Mouse (Mus musculus) forebrain, embryonic 16.5 days (tissue): ENCODE measurements around the gene Prss50. TPM values are rescaled to one million over a fixed set of nuclear protein-coding genes. Genes with fewer than 3 reads are reported as not detected.
"Not testable (repeated sequence)": the region's sequence is repeated elsewhere in the genome, so short reads cannot be mapped to it uniquely, and the experiment has no call there.

Experiments used
- ATAC-seq: fragments of 200-750 bp; cut with Nextera tagmentation; 2 replicates; pipeline ENCODE4 v1.8.0; 2017; ENCODE audit warnings: mild to moderate bottlenecking, moderate library complexity
- H3K27ac ChIP-seq: fragments of 300-500 bp; sonication (generic); 2 replicates; pipeline ENCODE4 v1.5.1; 2014; ENCODE audit warnings: low read length, control low read depth
- H3K27me3 ChIP-seq: fragments of 300-500 bp; sonication (generic); replicated peaks from 2 replicates; pipeline ENCODE4 v1.6.1; 2014; ENCODE audit warnings: low read length; ENCODE audit not compliant: control insufficient read depth, insufficient read depth
- H3K36me3 ChIP-seq: fragments of 300-500 bp; sonication (generic); 2 replicates; pipeline ENCODE4 v1.6.1; 2014; ENCODE audit not compliant: control insufficient read depth, insufficient read depth
- H3K4me1 ChIP-seq: fragments of 300-500 bp; sonication (generic); replicated peaks from 2 replicates; pipeline ENCODE4 v1.6.1; 2014; ENCODE audit warnings: low read length; ENCODE audit not compliant: control insufficient read depth, insufficient read depth
- H3K4me2 ChIP-seq: fragments of 300-500 bp; sonication (generic); 2 replicates; pipeline ENCODE4 v1.6.1; 2014; ENCODE audit warnings: mild to moderate bottlenecking, low read length, control low read depth
- H3K4me3 ChIP-seq: fragments of 300-500 bp; sonication (generic); replicated peaks from 2 replicates; pipeline ENCODE4 v1.5.1; 2014; ENCODE audit warnings: mild to moderate bottlenecking, low read length, control low read depth
- H3K9ac ChIP-seq: fragments of 300-500 bp; sonication (generic); replicated peaks from 2 replicates; pipeline ENCODE4 v1.6.1; 2014; ENCODE audit warnings: low read depth, low read length, control low read depth
- H3K9me3 ChIP-seq: fragments of 300-500 bp; sonication (generic); 2 replicates; pipeline ENCODE4 v1.6.1; 2016; ENCODE audit warnings: low read length; ENCODE audit not compliant: control insufficient read depth
- WGBS: fragments of 180-500 bp; shearing (Covaris S2); extraction: QIAGEN DNeasy Blood & Tissue Kit; methylation state at CpG from one replicate; pipeline ENCODE4 v1.1.7; 2014; 5-methylcytosine and 5-hydroxymethylcytosine counted together
- polyA plus RNA-seq: library from polyadenylated mRNA; unstranded; fragments of >200 nt; fragmentation: Nextera tagmentation; extraction: Ambion mirVana; gene quantifications from 2 replicates; pipeline ENCODE4 v1.2.1, GENCODE M21; 2015

Gene Prss50
- 0.14 TPM in 1 of 2 replicates, not detected in the other for polyA plus RNA-seq

GRCm38 (mm10) chr9:110857781-110858472 lies at the start of gene Prss50:
TSS of gene Prss50 (plus strand) at chr9:110857967.
- ATAC-seq = no peak
- WGBS = 6% methylated on average over 48 of the region's 50 CpGs
- no peak within 1 kb of the TSS for H3K27ac ChIP-seq

DNA sequence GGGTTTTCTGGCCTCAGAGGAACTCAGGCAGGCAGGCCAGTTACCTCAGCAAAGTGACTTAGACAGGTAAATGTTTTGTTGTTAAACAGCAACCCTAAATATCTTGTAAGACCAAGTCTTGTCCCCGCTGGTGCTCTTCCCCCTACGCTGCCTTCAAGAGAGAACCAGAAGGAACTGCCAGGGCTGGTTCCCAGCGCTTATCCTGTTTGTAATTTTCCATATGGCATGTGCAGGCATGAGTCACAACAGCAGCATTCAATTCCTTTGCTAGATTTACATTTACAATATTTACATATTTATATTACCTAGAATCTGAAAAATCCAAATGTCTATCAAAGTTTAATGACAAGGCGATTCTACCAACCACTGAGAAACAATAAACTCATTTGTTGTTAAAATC lies 47.7 kb upstream of the Prss50 start:
- no peak for ATAC-seq
- Histone ChIP-seq H3K4me2 (no peak overlapping the region), H3K27me3 (no peaks in the 10 kb centered on the region), H3K27ac (no peak overlapping the region), H3K9me3 (no peaks in the 10 kb centered on the region), H3K9ac (no peak overlapping the region), H3K4me1 (no peaks in the 10 kb centered on the region), H3K36me3 (no peaks in the 10 kb centered on the region), H3K4me3 (no peak overlapping the region)
- WGBS = 77% methylated on average over 4 of the region's 4 CpGs

More at GRCm38 (mm10) chr9:110857781-110858472, at the start of gene Prss50:
- Histone ChIP-seq H3K9me3 (no peaks in the 10 kb centered on the region), H3K9ac (0 out of 2 replicates have a peak within 1 kb of the TSS, but pooled peaks have one; percentile 14), H3K4me3 (peak within 1 kb of the TSS; percentile 25), H3K27me3 (peaks cover 10% of the 10 kb centered on the region; the same call in 1 of the 2 replicates), H3K4me2 (peak within 1 kb of the TSS; percentile 47), H3K36me3 (no peaks in the 10 kb centered on the region), H3K4me1 (peaks cover 5% of the 10 kb centered on the region)

DNA sequence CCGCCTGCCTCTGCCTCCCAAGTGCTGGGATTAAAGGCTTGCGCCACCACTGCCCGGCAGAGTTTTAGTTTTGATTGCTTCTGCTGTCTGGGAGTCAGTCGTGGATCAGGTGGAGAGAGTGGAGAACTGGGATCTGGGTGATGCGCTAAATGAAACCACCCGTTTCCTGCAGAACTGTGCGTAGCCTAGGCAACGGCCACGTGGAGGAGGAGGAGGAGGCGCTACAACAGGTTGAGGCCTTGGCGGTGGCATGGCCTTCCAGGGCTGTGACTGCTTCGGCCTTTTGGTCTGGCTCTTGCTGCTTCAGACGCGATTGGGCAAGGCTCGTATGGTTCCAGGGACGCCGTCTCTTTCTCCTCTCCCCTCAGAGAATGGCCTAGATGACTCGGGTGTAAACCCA lies 44.0 kb upstream of the Prss50 start, which contains the start of gene Prss44:
Gene Prss44, plus strand, starts transcription at position 206 of the 400 bp plus-strand sequence.
- no peak within 1 kb of the TSS for H3K4me3 ChIP-seq
- 67% methylated on average over 18 of the region's 18 CpGs for WGBS
- no peaks in the 10 kb centered on the region for H3K4me1 ChIP-seq
- H3K36me3 ChIP-seq = no peaks in the 10 kb centered on the region
- H3K4me2 ChIP-seq = no peak within 1 kb of the TSS
- no peaks in the 10 kb centered on the region for H3K9me3 ChIP-seq
- ATAC-seq = no peak
- H3K9ac ChIP-seq = no peak within 1 kb of the TSS
- no peak within 1 kb of the TSS for H3K27ac ChIP-seq
- H3K27me3 ChIP-seq = no peaks in the 10 kb centered on the region

DNA sequence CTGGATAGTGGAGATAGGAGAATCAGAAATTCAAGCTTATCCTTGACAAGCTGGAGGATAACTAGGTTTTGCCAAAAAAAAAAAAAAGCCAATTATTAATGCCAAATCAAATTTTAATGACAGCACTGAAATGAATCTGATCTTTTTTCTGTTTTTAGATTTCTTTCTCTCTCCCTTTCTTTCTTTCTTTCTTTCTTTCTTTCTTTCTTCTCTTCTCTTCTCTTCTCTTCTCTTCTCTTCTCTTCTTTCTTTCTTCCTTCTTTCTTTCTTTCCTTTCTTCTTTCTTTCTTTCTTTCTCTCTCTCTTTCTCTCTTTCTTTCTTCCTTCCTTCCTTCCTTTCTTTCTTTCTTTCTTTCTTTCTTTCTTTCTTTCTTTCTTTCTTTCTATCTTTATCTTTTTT lies 37.2 kb upstream of the Prss50 start:
- H3K4me1 ChIP-seq, H3K27ac ChIP-seq, ATAC-seq, H3K27me3 ChIP-seq, H3K9ac ChIP-seq, H3K4me3 ChIP-seq, H3K9me3 ChIP-seq, H3K36me3 ChIP-seq, H3K4me2 ChIP-seq: not testable (repeated sequence)

DNA sequence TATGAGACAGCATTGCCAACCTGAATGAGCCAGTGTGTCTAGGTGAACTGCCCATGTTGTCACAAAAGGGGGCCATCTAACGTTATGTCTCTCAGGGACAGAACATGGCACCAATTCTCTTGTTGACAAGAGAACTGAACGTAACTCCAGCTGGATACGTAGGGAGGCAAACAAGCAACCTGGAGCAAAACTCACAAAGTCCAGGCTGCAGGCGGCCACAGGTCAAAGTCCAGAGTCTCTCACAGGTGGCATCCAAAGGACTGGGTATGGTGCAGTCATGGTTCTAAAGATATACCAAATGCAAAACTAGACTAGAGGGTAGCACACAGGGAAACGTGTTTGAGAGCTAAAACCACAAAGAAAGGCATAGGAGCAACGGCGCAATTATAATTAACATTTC lies 36.3 kb upstream of the Prss50 start:
- H3K27me3 ChIP-seq = no peaks in the 10 kb centered on the region
- no peaks in the 10 kb centered on the region for H3K36me3 ChIP-seq
- H3K4me3 ChIP-seq = no peak overlapping the region
- no peak overlapping the region for H3K9ac ChIP-seq
- no peaks in the 10 kb centered on the region for H3K4me1 ChIP-seq
- no peak overlapping the region for H3K27ac ChIP-seq
- WGBS = 86% methylated on average over 7 of the region's 7 CpGs
- no peak overlapping the region for H3K4me2 ChIP-seq
- no peaks in the 10 kb centered on the region for H3K9me3 ChIP-seq
- ATAC-seq = no peak

GRCm38 (mm10) chr9:110825426-110825825 lies 32.3 kb upstream of the Prss50 start:
- H3K4me2 ChIP-seq = no peak overlapping the region
- no peaks in the 10 kb centered on the region for H3K36me3 ChIP-seq
- no peak overlapping the region for H3K9ac ChIP-seq
- H3K27ac ChIP-seq = no peak overlapping the region
- no peak for ATAC-seq
- H3K4me3 ChIP-seq = no peak overlapping the region
- WGBS = 63% methylated on average over 4 of the region's 4 CpGs
- no peaks in the 10 kb centered on the region for H3K9me3 ChIP-seq
- H3K27me3 ChIP-seq = no peaks in the 10 kb centered on the region
- H3K4me1 ChIP-seq = no peaks in the 10 kb centered on the region

- Histone ChIP-seq H3K9me3 (no peaks in the 10 kb centered on the region), H3K27me3 (no peaks in the 10 kb centered on the region), H3K4me2 (no peak overlapping the region), H3K36me3 (no peaks in the 10 kb centered on the region), H3K27ac (no peak overlapping the region), H3K4me3 (no peak overlapping the region), H3K9ac (no peak overlapping the region), H3K4me1 (no peaks in the 10 kb centered on the region)
- ATAC-seq = no peak
- 75% methylated on average over 7 of the region's 7 CpGs for WGBS
Observed at GRCm38 (mm10) chr9:110825832-110826231, 31.9 kb upstream of the Prss50 start.

DNA sequence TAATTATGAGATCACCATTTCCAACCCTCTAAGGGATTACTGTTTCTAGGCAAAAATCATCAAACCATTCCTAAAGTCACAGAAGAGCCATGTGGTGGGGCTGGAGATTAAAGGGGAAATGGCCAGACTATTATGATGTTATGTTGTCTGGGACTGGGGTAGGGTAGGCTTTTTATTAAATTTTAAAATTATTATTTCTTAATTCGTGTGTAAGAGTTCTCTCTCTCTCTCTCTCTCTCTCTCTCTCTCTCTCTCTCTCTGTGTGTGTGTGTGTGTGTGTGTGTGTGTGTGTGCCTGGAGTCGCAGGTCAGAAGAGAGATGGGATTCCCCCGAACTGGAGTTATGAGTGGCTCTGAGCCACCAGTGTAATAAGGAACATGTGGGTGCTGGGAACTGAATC lies 31.4 kb upstream of the Prss50 start, which contains the start of gene Prss43:
Gene Prss43, plus strand, starts transcription at position 301 of the 400 bp plus-strand sequence.
- WGBS = 79% methylated on average over 3 of the region's 3 CpGs
- H3K27ac ChIP-seq = no peak within 1 kb of the TSS
- H3K4me3 ChIP-seq = no peak within 1 kb of the TSS
- H3K27me3 ChIP-seq = no peaks in the 10 kb centered on the region
- no peak within 1 kb of the TSS for H3K4me2 ChIP-seq
- no peaks in the 10 kb centered on the region for H3K4me1 ChIP-seq
- H3K9ac ChIP-seq = no peak within 1 kb of the TSS
- H3K36me3 ChIP-seq = no peaks in the 10 kb centered on the region
- no peaks in the 10 kb centered on the region for H3K9me3 ChIP-seq
- no peak for ATAC-seq

GRCm38 (mm10) chr9:110833021-110833420 lies 24.7 kb upstream of the Prss50 start:
- no peak overlapping the region for H3K27ac ChIP-seq
- no peaks in the 10 kb centered on the region for H3K36me3 ChIP-seq
- no peak overlapping the region for H3K9ac ChIP-seq
- no peaks in the 10 kb centered on the region for H3K9me3 ChIP-seq
- no peak for ATAC-seq
- H3K4me3 ChIP-seq = no peak overlapping the region
- H3K4me1 ChIP-seq = no peaks in the 10 kb centered on the region
- no peaks in the 10 kb centered on the region for H3K27me3 ChIP-seq
- no peak overlapping the region for H3K4me2 ChIP-seq
- 69% methylated on average over 5 of the region's 5 CpGs for WGBS
